8 mouse cellular contexts compared by ENCODE assay signal in genomic region chr10:78244058-78244437, GRCm38 (mm10). TPM values are rescaled to one million over a fixed set of nuclear protein-coding genes. Genes with fewer than 3 reads are reported as not detected.
DNase-seq lines count a peak whose midpoint lies in the region; ATAC-seq lines count a peak whose summit lies in the region.

No protein-coding gene starts in this region.

- H3K4me1 ChIP-seq in intestine, embryonic 16.5 days (ENCODE audit: control insufficient read depth, insufficient read depth, low read length) = peaks cover 17% of the 10 kb centered on the region
- peaks cover 34% of the 10 kb centered on the region for H3K4me1 ChIP-seq in liver, embryonic 16.5 days (ENCODE audit: control insufficient read depth, low read depth, low read length)

- peak; percentile 16 for DNase-seq in ovary, adult 18-20 months (ENCODE audit: low spot score)
- no peak for DNase-seq in ovary, postnatal 10 days (ENCODE audit: low spot score)
- peak; percentile 56 for DNase-seq in cerebellum, adult 9-10 months
- DNase-seq in gastrocnemius, postnatal 14 days = peak; percentile 41
- peak; percentile 54 for DNase-seq in naive thymus-derived CD4-positive, alpha-beta T cell, adult 2 months (ENCODE audit: low read depth)
- peak; percentile 25 to 29 for DNase-seq in thymus, postnatal 10 days (ENCODE audit: low spot score in 2 of 2)

- H3K27me3 ChIP-seq in intestine, embryonic 16.5 days (replicated peaks; ENCODE audit: control insufficient read depth, insufficient read depth, low read length) = no peaks in the 10 kb centered on the region
- no peaks in the 10 kb centered on the region for H3K27me3 ChIP-seq in liver, embryonic 16.5 days (ENCODE audit: control insufficient read depth, insufficient read depth, low read depth, low read length)

- no peaks in the 10 kb centered on the region for H3K36me3 ChIP-seq in intestine, embryonic 16.5 days (ENCODE audit: control insufficient read depth, insufficient read depth, low read length)
- H3K36me3 ChIP-seq in liver, embryonic 16.5 days (ENCODE audit: control insufficient read depth, insufficient read depth) = no peaks in the 10 kb centered on the region

- intact Hi-C loops in gastrocnemius, postnatal 14 days (cut with DNase I; ENCODE audit: low total_unique reads) = no loop called here

- 0% methylated on average over 24 of the region's 33 CpGs for WGBS in intestine, embryonic 16.5 days
- under 1% methylated on average over 33 of the region's 33 CpGs for WGBS in liver, embryonic 16.5 days (ENCODE audit: insufficient replicate concordance)

- ATAC-seq in intestine, embryonic 16.5 days = peak; percentile 57
- peak; percentile 63 for ATAC-seq in liver, embryonic 16.5 days (ENCODE audit: low read depth)

- peak overlapping the region; percentile 89 for H3K4me3 ChIP-seq in intestine, embryonic 16.5 days (ENCODE audit: low read length)
- H3K4me3 ChIP-seq in liver, embryonic 16.5 days (ENCODE audit: low read depth, low read length) = peak overlapping the region; percentile 82

- H3K9ac ChIP-seq in intestine, embryonic 16.5 days (ENCODE audit: low read depth, low read length) = peak overlapping the region; percentile 84
- peak overlapping the region; percentile 89 for H3K9ac ChIP-seq in liver, embryonic 16.5 days (ENCODE audit: low read depth, low read length)

- H3K4me2 ChIP-seq in intestine, embryonic 16.5 days (ENCODE audit: low read depth, low read length) = peak overlapping the region; percentile 96
- H3K4me2 ChIP-seq in liver, embryonic 16.5 days (ENCODE audit: low read depth, low read length) = peak overlapping the region; percentile 99

- H3K9me3 ChIP-seq in intestine, embryonic 16.5 days (ENCODE audit: control insufficient read depth, low read length) = no peaks in the 10 kb centered on the region
- H3K9me3 ChIP-seq in liver, embryonic 16.5 days (replicated peaks; ENCODE audit: control insufficient read depth, low read length) = no peaks in the 10 kb centered on the region

- peak overlapping the region; percentile 71 for H3K27ac ChIP-seq in intestine, embryonic 16.5 days (ENCODE audit: low read length)
- peak overlapping the region; percentile 78 for H3K27ac ChIP-seq in liver, embryonic 16.5 days (ENCODE audit: low read length)

RNA-seq across cellular contexts. Expression of gene Trappc10, which starts 0.4 kb away (rescaled TPM):
- total RNA-seq in gastrocnemius, postnatal 14 days (2021) = 10 to 100 TPM; 30.3 to 31.7 TPM
- polyA plus RNA-seq in intestine, embryonic 16.5 days (2015; fragmentation: Nextera tagmentation; extraction: Ambion mirVana) = 3.3 and 4.9 TPM in 2 replicates
- polyA plus RNA-seq in liver, embryonic 16.5 days (2015; fragmentation: Nextera tagmentation; extraction: Ambion mirVana) = 4.3 and 5.9 TPM in 2 replicates

RNA-seq across cellular contexts. Expression of gene Pwp2, which starts 59.1 kb away (rescaled TPM):
- 1 to 10 TPM; 8.2 to 8.8 TPM for total RNA-seq in gastrocnemius, postnatal 14 days (2021)
- polyA plus RNA-seq in intestine, embryonic 16.5 days (2015; fragmentation: Nextera tagmentation; extraction: Ambion mirVana) = 15.5 TPM in 2 replicates
- polyA plus RNA-seq in liver, embryonic 16.5 days (2015; fragmentation: Nextera tagmentation; extraction: Ambion mirVana) = 9.0 and 9.1 TPM in 2 replicates
